Mouse (Mus musculus): ENCODE measurements at regions not wholly inside any gene's neighbourhood (a gene's known extent, or its start where the extent isn't known, plus 50 kb on each side); places are given as distances from the start of the nearest gene placed in this dataset.

GRCm38 (mm10) chr17:45914237-45914636, 117.9 kb downstream of the Vegfa start:
- Histone ChIP-seq H3K79me2 (ENCODE audit: control insufficient read depth, insufficient read depth) (no peaks in the 10 kb centered on the region), H3K27me3 (ENCODE audit: control insufficient read depth, insufficient read depth, insufficient read length) (no peaks in the 10 kb centered on the region), H3K4me3 (ENCODE audit: insufficient read depth, poor library complexity, severe bottlenecking) (no peak overlapping the region), H3K79me3 (ENCODE audit: low read depth) (no peaks in the 10 kb centered on the region), H3ac (ENCODE audit: control insufficient read depth, insufficient read length, low read depth) (no peak overlapping the region), H3K36me3 (ENCODE audit: control insufficient read depth, insufficient read depth) (no peaks in the 10 kb centered on the region)
- TF ChIP-seq USF1 (IDR thresholded peaks at IDR 0.05; ENCODE audit: low read depth) (no peak), CTCF (IDR thresholded peaks at IDR 0.05; ENCODE audit: control insufficient read depth, insufficient read depth, insufficient read length) (no peak)

DNA sequence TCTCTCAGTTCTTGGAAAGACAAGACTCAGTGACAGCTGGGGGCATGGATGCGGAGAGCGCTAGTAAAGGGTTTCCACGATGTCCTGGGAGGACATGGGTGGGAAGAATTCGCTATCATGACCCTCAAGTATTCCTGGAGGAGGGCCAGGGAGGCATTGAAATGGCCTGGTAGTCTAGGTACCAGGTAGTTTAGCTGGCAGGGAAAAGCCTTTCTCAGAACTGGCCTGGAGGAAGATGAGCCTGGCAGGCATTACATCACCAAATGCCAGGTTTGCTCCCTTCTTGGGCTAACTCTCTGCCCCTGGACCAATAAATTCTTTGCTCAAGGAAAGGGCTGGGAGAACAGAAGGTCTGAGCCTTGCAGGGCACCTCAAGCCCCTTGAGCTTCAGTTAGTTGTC, 118.5 kb downstream of the Vegfa start:
- Histone ChIP-seq H3K79me3 (ENCODE audit: low read depth) (no peaks in the 10 kb centered on the region), H3K4me3 (ENCODE audit: insufficient read depth, poor library complexity, severe bottlenecking) (no peak overlapping the region), H3K27me3 (ENCODE audit: control insufficient read depth, insufficient read depth, insufficient read length) (no peaks in the 10 kb centered on the region), H3K36me3 (ENCODE audit: control insufficient read depth, insufficient read depth) (no peaks in the 10 kb centered on the region), H3ac (ENCODE audit: control insufficient read depth, insufficient read length, low read depth) (no peak overlapping the region), H3K79me2 (ENCODE audit: control insufficient read depth, insufficient read depth) (no peaks in the 10 kb centered on the region)
- TF ChIP-seq MYOG (IDR thresholded peaks at IDR 0.05; ENCODE audit: control insufficient read depth, extremely low read depth, insufficient read length) (no peak), MYOD1 (IDR thresholded peaks at IDR 0.05; ENCODE audit: control insufficient read depth, insufficient read length, low read depth) (no peak), MAX (IDR thresholded peaks at IDR 0.05) (no peak)

GRCm38 (mm10) chr17:45912165-45912564, 120.0 kb downstream of the Vegfa start:
- Histone ChIP-seq H3K36me3 (ENCODE audit: control insufficient read depth, insufficient read depth) (no peaks in the 10 kb centered on the region), H3K27me3 (ENCODE audit: control insufficient read depth, insufficient read depth, insufficient read length) (no peaks in the 10 kb centered on the region), H3K4me3 (ENCODE audit: insufficient read depth, poor library complexity, severe bottlenecking) (no peak overlapping the region), H3ac (ENCODE audit: control insufficient read depth, insufficient read length, low read depth) (no peak overlapping the region), H3K79me2 (ENCODE audit: control insufficient read depth, insufficient read depth) (no peaks in the 10 kb centered on the region), H3K79me3 (ENCODE audit: low read depth) (no peaks in the 10 kb centered on the region)
- no peak for TF ChIP-seq FOSL1 (IDR thresholded peaks at IDR 0.05; ENCODE audit: insufficient read depth, low read length, poor library complexity, severe bottlenecking)
- TF ChIP-seq MYOD1 (IDR thresholded peaks at IDR 0.05; ENCODE audit: control insufficient read depth, insufficient read length, low read depth), result no peak
- no peak for TF ChIP-seq MAX (IDR thresholded peaks at IDR 0.05)
- no peak for TF ChIP-seq MYOG (IDR thresholded peaks at IDR 0.05; ENCODE audit: control insufficient read depth, extremely low read depth, insufficient read length)
- no peak for TF ChIP-seq CEBPB (IDR thresholded peaks at IDR 0.05; ENCODE audit: low read depth)
- TF ChIP-seq CTCF (IDR thresholded peaks at IDR 0.05; ENCODE audit: control insufficient read depth, insufficient read depth, insufficient read length), result no peak
- TF ChIP-seq USF1 (IDR thresholded peaks at IDR 0.05; ENCODE audit: low read depth), result no peak

GRCm38 (mm10) chr17:45911201-45911731, 120.9 kb downstream of the Vegfa start:
- TF ChIP-seq MYOD1 (IDR thresholded peaks at IDR 0.05; ENCODE audit: control insufficient read depth, insufficient read length, low read depth), result no peak
- TF ChIP-seq MYOG (IDR thresholded peaks at IDR 0.05; ENCODE audit: control insufficient read depth, extremely low read depth, insufficient read length), result no peak
- TF ChIP-seq CTCF (IDR thresholded peaks at IDR 0.05; ENCODE audit: control insufficient read depth, insufficient read depth, insufficient read length), result no peak
- TF ChIP-seq USF1 (IDR thresholded peaks at IDR 0.05; ENCODE audit: low read depth), result no peak
- TF ChIP-seq MAX (IDR thresholded peaks at IDR 0.05), result no peak
- no peak for TF ChIP-seq CEBPB (IDR thresholded peaks at IDR 0.05; ENCODE audit: low read depth)
- H3K79me2 ChIP-seq (ENCODE audit: control insufficient read depth, insufficient read depth), result no peaks in the 10 kb centered on the region
- H3K36me3 ChIP-seq (ENCODE audit: control insufficient read depth, insufficient read depth), result no peaks in the 10 kb centered on the region
- no peaks in the 10 kb centered on the region for H3K79me3 ChIP-seq (ENCODE audit: low read depth)
- no peak overlapping the region for H3K4me3 ChIP-seq (ENCODE audit: insufficient read depth, poor library complexity, severe bottlenecking)
- no peak overlapping the region for H3ac ChIP-seq (ENCODE audit: control insufficient read depth, insufficient read length, low read depth)
- no peaks in the 10 kb centered on the region for H3K27me3 ChIP-seq (ENCODE audit: control insufficient read depth, insufficient read depth, insufficient read length)

- Histone ChIP-seq H3K27me3 (ENCODE audit: control insufficient read depth, insufficient read depth, insufficient read length) (no peaks in the 10 kb centered on the region), H3K4me3 (ENCODE audit: insufficient read depth, poor library complexity, severe bottlenecking) (no peak overlapping the region), H3K79me3 (ENCODE audit: low read depth) (no peaks in the 10 kb centered on the region), H3ac (ENCODE audit: control insufficient read depth, insufficient read length, low read depth) (no peak overlapping the region), H3K79me2 (ENCODE audit: control insufficient read depth, insufficient read depth) (no peaks in the 10 kb centered on the region), H3K36me3 (ENCODE audit: control insufficient read depth, insufficient read depth) (no peaks in the 10 kb centered on the region)
- no peak for TF ChIP-seq CTCF (IDR thresholded peaks at IDR 0.05; ENCODE audit: control insufficient read depth, insufficient read depth, insufficient read length)
- TF ChIP-seq USF1 (IDR thresholded peaks at IDR 0.05; ENCODE audit: low read depth), result no peak
- TF ChIP-seq MYOD1 (IDR thresholded peaks at IDR 0.05; ENCODE audit: control insufficient read depth, insufficient read length, low read depth), result no peak
- TF ChIP-seq FOSL1 (IDR thresholded peaks at IDR 0.05; ENCODE audit: insufficient read depth, low read length, poor library complexity, severe bottlenecking), result no peak
- TF ChIP-seq MAX (IDR thresholded peaks at IDR 0.05), result no peak
- TF ChIP-seq CEBPB (IDR thresholded peaks at IDR 0.05; ENCODE audit: low read depth), result no peak
- no peak for TF ChIP-seq MYOG (IDR thresholded peaks at IDR 0.05; ENCODE audit: control insufficient read depth, extremely low read depth, insufficient read length)
Observed at GRCm38 (mm10) chr17:45910245-45910644, 121.9 kb downstream of the Vegfa start.

DNA sequence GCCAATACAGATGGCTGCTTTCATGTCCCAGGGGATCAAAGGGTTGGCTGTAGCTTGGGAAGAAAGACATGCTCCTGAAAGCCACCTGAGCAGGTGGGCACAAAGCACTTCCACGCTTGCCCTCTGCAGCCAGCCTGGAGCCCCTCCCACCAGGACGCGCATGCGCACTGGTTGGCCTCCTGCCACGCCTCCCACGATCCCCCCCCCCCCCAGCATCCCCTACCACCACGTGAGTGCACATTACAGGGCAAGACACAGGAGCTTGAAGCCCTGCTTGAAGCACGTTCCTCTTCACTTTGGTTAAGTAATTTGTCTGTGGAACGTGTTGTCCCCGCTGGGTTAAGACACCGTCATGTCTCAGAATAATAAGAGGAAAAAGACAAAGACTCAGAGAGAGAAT, 124.6 kb downstream of the Vegfa start:
- no peaks in the 10 kb centered on the region for H3K27me3 ChIP-seq (ENCODE audit: control insufficient read depth, insufficient read depth, insufficient read length)
- no peaks in the 10 kb centered on the region for H3K36me3 ChIP-seq (ENCODE audit: control insufficient read depth, insufficient read depth)
- H3K79me2 ChIP-seq (ENCODE audit: control insufficient read depth, insufficient read depth), result no peaks in the 10 kb centered on the region
- no peaks in the 10 kb centered on the region for H3K79me3 ChIP-seq (ENCODE audit: low read depth)
- H3K4me3 ChIP-seq (ENCODE audit: insufficient read depth, poor library complexity, severe bottlenecking), result no peak overlapping the region
- TF ChIP-seq FOSL1 (IDR thresholded peaks at IDR 0.05; ENCODE audit: insufficient read depth, low read length, poor library complexity, severe bottlenecking) (no peak), MYOG (IDR thresholded peaks at IDR 0.05; ENCODE audit: control insufficient read depth, extremely low read depth, insufficient read length) (no peak), MAX (IDR thresholded peaks at IDR 0.05) (no peak), USF1 (IDR thresholded peaks at IDR 0.05; ENCODE audit: low read depth) (no peak)
- no peak overlapping the region for H3ac ChIP-seq (ENCODE audit: control insufficient read depth, insufficient read length, low read depth)
